Mouse (Mus musculus): ENCODE results near the gene Rapgef4. TPM values are rescaled to one million over a fixed set of nuclear protein-coding genes. Genes with fewer than 3 reads are reported as not detected.

The Rapgef4 gene
- total RNA-seq, 2 experiments from 2014 or later = 389 to 433 TPM

GRCm38 (mm10) chr2:72147246-72147645, 166.2 kb downstream of the Rapgef4 start:
- DNase-seq (ENCODE audit: low spot score in 2 of 2) = no peak

GRCm38 (mm10) chr2:72147695-72148094, 166.7 kb downstream of the Rapgef4 start:
- DNase-seq (ENCODE audit: low spot score in 2 of 2) = no peak

- DNase-seq (ENCODE audit: low spot score in 2 of 2) = no peak
Observed at GRCm38 (mm10) chr2:72148647-72149046, 167.6 kb downstream of the Rapgef4 start.

- DNase-seq (ENCODE audit: low spot score in 2 of 2) = peak; percentile 59 to 81
Observed at GRCm38 (mm10) chr2:72149059-72149458, 168.0 kb downstream of the Rapgef4 start.

DNA sequence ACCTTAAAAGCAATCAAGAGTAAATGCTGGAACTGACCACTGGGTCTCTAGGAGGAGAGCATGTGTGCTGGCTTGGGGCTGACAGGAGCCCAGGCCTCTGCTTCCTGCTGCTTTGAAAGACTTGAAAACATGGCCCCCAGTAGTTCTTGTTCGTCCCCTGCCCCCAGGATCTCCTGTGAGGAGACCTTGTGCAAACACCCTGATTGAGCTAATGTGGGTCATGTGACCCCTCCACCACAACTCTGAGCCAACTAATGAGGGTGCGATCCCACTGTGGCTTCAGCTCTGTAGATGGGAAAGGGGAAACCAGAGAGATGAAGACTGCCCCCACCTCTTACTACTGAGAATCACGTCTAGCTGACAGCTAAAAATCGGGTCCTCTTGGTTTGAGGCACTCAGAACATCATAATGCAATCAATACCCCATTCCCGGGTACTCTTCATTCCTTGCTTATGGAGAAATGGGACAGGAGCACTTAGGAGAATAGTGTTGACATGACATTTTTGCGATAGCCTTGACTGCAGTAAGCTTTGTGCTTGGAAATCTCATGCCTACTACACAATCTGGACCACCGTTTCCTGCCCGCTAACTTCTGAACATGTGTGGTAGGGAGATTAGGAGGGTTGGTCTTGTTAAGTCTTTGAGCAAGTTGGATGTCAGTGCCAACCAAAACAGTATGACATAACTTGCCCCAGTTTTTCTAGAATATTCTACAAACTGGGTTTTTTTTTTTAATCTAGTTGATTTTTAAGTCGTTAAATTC, 170.9 kb downstream of the Rapgef4 start:
- no peak for DNase-seq (ENCODE audit: low spot score in 2 of 2)

- DNase-seq (ENCODE audit: low spot score in 2 of 2) = no peak
Observed at GRCm38 (mm10) chr2:72152746-72153145, 171.7 kb downstream of the Rapgef4 start.

GRCm38 (mm10) chr2:72153851-72154250, 172.8 kb downstream of the Rapgef4 start:
- DNase-seq (ENCODE audit: low spot score in 2 of 2) = no peak

GRCm38 (mm10) chr2:72155102-72155773, 174.2 kb downstream of the Rapgef4 start:
- no peak for DNase-seq (ENCODE audit: low spot score in 2 of 2)

GRCm38 (mm10) chr2:72156484-72156883, 175.4 kb downstream of the Rapgef4 start:
- DNase-seq (ENCODE audit: low spot score in 2 of 2) = no peak

DNA sequence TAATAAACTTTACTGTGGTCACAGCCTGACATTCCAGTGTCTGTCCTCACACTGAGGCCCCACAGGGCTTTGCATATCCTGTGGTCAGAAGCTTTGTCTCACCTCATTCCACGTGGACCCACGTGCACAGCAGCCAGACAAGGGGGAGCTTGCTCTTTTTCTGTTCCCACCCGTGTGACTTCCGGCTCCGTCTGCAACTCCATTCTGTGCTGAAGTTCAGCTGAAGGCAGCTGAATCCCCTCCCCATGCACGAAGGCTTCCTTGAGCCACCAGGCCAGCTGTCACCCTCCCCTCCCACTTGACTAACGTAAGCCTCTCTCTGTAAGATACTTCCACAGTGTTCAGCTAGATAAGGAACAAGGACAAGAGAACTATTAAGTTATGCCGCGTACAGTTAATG, 176.5 kb downstream of the Rapgef4 start:
- no peak for DNase-seq (ENCODE audit: low spot score in 2 of 2)

GRCm38 (mm10) chr2:72158045-72158444, 177.0 kb downstream of the Rapgef4 start:
- no peak for DNase-seq (ENCODE audit: low spot score in 2 of 2)

GRCm38 (mm10) chr2:72158691-72159225, 177.7 kb downstream of the Rapgef4 start:
- peak in 1 of 2 experiments; percentile 62 for DNase-seq (ENCODE audit: low spot score in 2 of 2)

GRCm38 (mm10) chr2:72159281-72159680, 178.2 kb downstream of the Rapgef4 start:
- no peak for DNase-seq (ENCODE audit: low spot score in 2 of 2)

DNA sequence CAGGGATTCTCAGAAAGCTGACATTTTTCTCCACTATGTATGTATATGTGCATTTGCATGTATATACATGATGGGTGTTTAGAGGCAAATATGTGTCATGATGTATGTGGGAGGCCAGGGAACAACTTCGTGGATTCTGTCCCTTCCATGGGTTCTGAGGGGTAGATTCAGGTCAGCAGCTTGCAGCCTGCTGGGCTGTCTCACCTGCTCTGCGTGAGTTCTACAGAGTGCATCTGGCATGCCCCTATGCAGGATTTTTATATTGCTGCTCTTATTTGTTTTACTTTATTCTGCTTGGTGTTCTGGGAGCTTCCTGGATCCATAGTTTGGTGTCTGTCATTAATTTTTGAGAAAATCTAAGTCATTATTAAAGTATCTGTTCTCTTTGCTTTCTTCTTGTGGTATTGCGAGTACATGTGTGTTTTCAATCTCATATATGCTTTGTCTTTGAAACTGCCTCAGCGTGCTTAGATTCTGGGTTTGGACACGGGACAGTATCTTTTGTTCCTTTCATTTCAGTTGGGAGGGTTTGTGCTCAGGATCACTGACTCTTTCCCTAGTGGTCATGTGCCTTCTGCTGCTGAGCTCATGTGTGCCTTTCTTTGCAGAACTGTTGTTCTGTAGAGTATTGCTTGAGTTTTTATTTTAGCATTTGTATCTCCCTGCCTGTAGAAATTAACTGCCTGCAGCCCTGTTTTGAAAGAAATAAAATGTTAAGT, 184.3 kb downstream of the Rapgef4 start:
- no peak for DNase-seq (ENCODE audit: low spot score in 2 of 2)

DNA sequence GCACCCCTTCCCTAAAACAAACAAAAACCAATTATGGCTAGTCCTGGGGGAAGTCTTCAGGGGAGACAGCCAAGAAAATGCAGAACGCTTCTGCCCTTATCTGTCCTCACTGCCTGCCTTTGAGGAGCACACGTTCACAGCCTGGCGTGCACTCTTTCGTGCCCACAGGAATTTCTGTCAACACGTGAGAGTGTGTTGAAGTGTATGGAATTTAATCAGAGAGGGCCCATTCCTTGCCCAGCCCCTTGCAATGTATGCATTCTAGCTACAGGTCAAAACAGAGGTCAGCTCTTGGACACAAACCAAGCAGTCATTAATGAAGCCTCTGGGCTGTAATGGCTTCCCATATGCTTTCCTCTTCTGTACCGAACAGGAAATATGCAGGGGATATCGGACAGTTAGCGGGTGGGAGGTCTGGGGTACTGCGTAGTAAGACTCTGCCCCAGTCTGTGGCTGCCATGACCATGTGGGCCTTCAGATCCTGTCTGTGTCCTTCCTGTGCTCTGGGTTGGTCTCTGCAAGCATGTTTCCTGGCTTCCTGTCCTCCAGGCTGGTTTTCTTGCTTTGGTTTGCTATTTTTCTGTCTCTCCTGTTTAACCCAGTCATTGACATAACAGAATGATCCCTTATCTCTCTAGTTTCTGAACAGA, 188.5 kb downstream of the Rapgef4 start:
- no peak for DNase-seq (ENCODE audit: low spot score in 2 of 2)

- no peak for DNase-seq (ENCODE audit: low spot score in 2 of 2)
Observed at GRCm38 (mm10) chr2:72170546-72170945, 189.5 kb downstream of the Rapgef4 start.

GRCm38 (mm10) chr2:72171204-72171603, 190.2 kb downstream of the Rapgef4 start:
- DNase-seq (ENCODE audit: low spot score in 2 of 2) = no peak

DNA sequence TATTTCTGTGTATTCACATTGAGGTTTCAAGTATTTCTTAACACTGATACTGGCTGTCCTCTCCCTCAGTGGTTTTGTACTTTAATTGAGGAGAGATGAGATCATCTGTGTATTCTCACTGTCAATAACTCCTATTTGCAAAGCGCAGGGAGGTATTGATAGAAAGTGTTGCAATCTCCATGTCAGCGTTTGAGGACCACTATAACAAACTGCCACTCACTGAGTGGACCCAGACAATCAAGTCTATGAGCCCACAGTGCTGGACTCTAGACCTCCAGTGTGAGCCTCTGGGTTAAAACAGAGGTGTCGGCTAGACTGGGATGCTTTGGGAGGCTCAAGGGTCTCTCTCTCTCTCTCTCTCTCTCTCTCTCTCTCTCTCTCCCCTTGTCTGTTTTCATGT, 192.0 kb downstream of the Rapgef4 start:
- DNase-seq (ENCODE audit: low spot score in 2 of 2) = no peak

- no peak for DNase-seq (ENCODE audit: low spot score in 2 of 2)
Observed at GRCm38 (mm10) chr2:72173844-72174243, 192.8 kb downstream of the Rapgef4 start.

- DNase-seq (ENCODE audit: low spot score in 2 of 2) = peak; percentile 22 to 54
Observed at GRCm38 (mm10) chr2:72175536-72175935, 194.5 kb downstream of the Rapgef4 start.

- DNase-seq (ENCODE audit: low spot score in 2 of 2) = no peak
Observed at GRCm38 (mm10) chr2:72175971-72176370, 194.9 kb downstream of the Rapgef4 start.

Measured in layer of hippocampus, adult 18-20 months (tissue).